Mouse (Mus musculus) liver, embryonic 11.5 days (tissue): Measurements from ENCODE around the gene Cebpb. TPM values are rescaled to one million over a fixed set of nuclear protein-coding genes. Genes with fewer than 3 reads are reported as not detected.

Experiments
- ATAC-seq: fragments of 200-750 bp; cut with Nextera tagmentation; replicated peaks from 2 replicates; pipeline ENCODE4 v1.8.0; 2017; ENCODE audit warnings: moderate number of reproducible peaks, mild to moderate bottlenecking, moderate TSS enrichment, moderate library complexity; ENCODE audit not compliant: low FRiP score
- DNase-seq: peaks from one replicate; pipeline ENCODE4 v3.0.0-alpha.2; 2017; ENCODE audit warnings: low spot score
- H3K27ac ChIP-seq: fragments of 300-500 bp; sonication (generic); 2 replicates; pipeline ENCODE4 v1.5.1; 2014; ENCODE audit warnings: mild to moderate bottlenecking, low read depth, low read length, control low read depth
- H3K27me3 ChIP-seq: fragments of 300-500 bp; sonication (generic); replicated peaks from 2 replicates; pipeline ENCODE4 v1.6.1; 2014; ENCODE audit warnings: low read length, mixed read lengths; ENCODE audit not compliant: control insufficient read depth, insufficient read depth
- H3K36me3 ChIP-seq: fragments of 300-500 bp; sonication (generic); 2 replicates; pipeline ENCODE4 v1.6.1; 2014; ENCODE audit warnings: mild to moderate bottlenecking, low read length, moderate library complexity, mixed read lengths; ENCODE audit not compliant: control insufficient read depth, insufficient read depth
- H3K4me1 ChIP-seq: fragments of 300-500 bp; sonication (generic); replicated peaks from 2 replicates; pipeline ENCODE4 v1.6.1; 2014; ENCODE audit warnings: low read length, mixed read lengths; ENCODE audit not compliant: control insufficient read depth, insufficient read depth
- H3K4me2 ChIP-seq: fragments of 300-500 bp; sonication (generic); 2 replicates; pipeline ENCODE4 v1.6.1; 2014; ENCODE audit warnings: mild to moderate bottlenecking, control low read depth, moderate library complexity
- H3K4me3 ChIP-seq: fragments of 300-500 bp; sonication (generic); 2 replicates; pipeline ENCODE4 v1.5.1; 2014; ENCODE audit warnings: low read depth, low read length, control low read depth
- H3K9ac ChIP-seq: fragments of 300-500 bp; sonication (generic); 2 replicates; pipeline ENCODE4 v1.6.1; 2014; ENCODE audit warnings: low read depth, low read length, control low read depth
- H3K9me3 ChIP-seq: fragments of 300-500 bp; sonication (generic); 2 replicates; pipeline ENCODE4 v1.6.1; 2016; ENCODE audit warnings: low read length, inconsistent platforms, mixed read lengths; ENCODE audit not compliant: control insufficient read depth
- whole genome bisulfite sequencing: fragments of 180-500 bp; shearing (Covaris S2); extraction: QIAGEN DNeasy Blood & Tissue Kit; methylation state at CpG from one replicate; pipeline ENCODE4 v1.1.7; 2014; 5-methylcytosine and 5-hydroxymethylcytosine counted together
- microRNA-seq: library from miRNA; unstranded; fragments of <30 nt; microRNA quantifications from one replicate; pipeline ENCODE4, GENCODE M21; 2017; ENCODE audit warnings: borderline number of aligned reads
- polyA plus RNA-seq: library from polyadenylated mRNA; unstranded; fragments of >200 nt; fragmentation: Nextera tagmentation; extraction: Ambion mirVana; gene quantifications from 2 replicates; pipeline ENCODE4 v1.2.1, GENCODE M21; 2014

Cebpb gene
- polyA plus RNA-seq, 1 experiment from 2014 or later = 13.9 TPM

- H3K4me2 ChIP-seq = no peak overlapping the region
- H3K36me3 ChIP-seq = no peaks in the 10 kb centered on the region
- no peaks in the 10 kb centered on the region for H3K4me1 ChIP-seq
- no peak for DNase-seq
- no peak overlapping the region for H3K27ac ChIP-seq
- H3K27me3 ChIP-seq = no peaks in the 10 kb centered on the region; the same call in 1 of the 2 replicates
- H3K9ac ChIP-seq = no peak overlapping the region
- WGBS = 56% methylated on average over 13 of the region's 13 CpGs
- no peak overlapping the region for H3K4me3 ChIP-seq
- ATAC-seq = no peak
- H3K9me3 ChIP-seq = no peaks in the 10 kb centered on the region
These were observed 42.4 kb downstream of the Cebpb start for GRCm38 (mm10) chr2:167731149-167731548.

GRCm38 (mm10) chr2:167734861-167735260 is 46.1 kb downstream of the Cebpb start:
- H3K4me3 ChIP-seq = no peak overlapping the region
- H3K9ac ChIP-seq = no peak overlapping the region
- DNase-seq = no peak
- H3K27me3 ChIP-seq = no peaks in the 10 kb centered on the region
- H3K9me3 ChIP-seq = no peaks in the 10 kb centered on the region
- no peaks in the 10 kb centered on the region for H3K4me1 ChIP-seq
- WGBS = 47% methylated on average over 10 of the region's 10 CpGs
- H3K4me2 ChIP-seq = no peak overlapping the region
- no peak overlapping the region for H3K27ac ChIP-seq
- no peak for ATAC-seq
- no peaks in the 10 kb centered on the region for H3K36me3 ChIP-seq

GRCm38 (mm10) chr2:167739030-167739429 is 50.3 kb downstream of the Cebpb start:
- H3K36me3 ChIP-seq = no peaks in the 10 kb centered on the region

More at GRCm38 (mm10) chr2:167739030-167739429, 50.3 kb downstream of the Cebpb start:
- Histone ChIP-seq H3K9me3 (no peaks in the 10 kb centered on the region), H3K9ac (no peak overlapping the region), H3K4me3 (no peak overlapping the region), H3K4me2 (no peak overlapping the region), H3K27ac (no peak overlapping the region), H3K27me3 (no peaks in the 10 kb centered on the region), H3K4me1 (0 out of 2 replicates have a peak, but pooled peaks cover 2% of the 10 kb centered on the region)
- 49% methylated on average over 6 of the region's 6 CpGs for WGBS
- DNase-seq = no peak
- no peak for ATAC-seq

Small RNA genes within 50 kb of the gene (microRNA-seq; reads per million reads assigned to microRNA genes)
- not detected for gene Gm22355

Other genes with a start within 250 kb of the Cebpb start
- gene Rnf114, start 196.3 kb upstream of the Cebpb start, polyA plus RNA-seq = 55.9 and 57.7 TPM in 2 replicates
- gene Spata2, start 196.0 kb upstream of the Cebpb start, polyA plus RNA-seq = 16.2 and 17.5 TPM in 2 replicates
- 14.3 and 15.2 TPM in 2 replicates for gene Snai1, start 150.7 kb upstream of the Cebpb start, polyA plus RNA-seq
- 304 and 308 TPM in 2 replicates for gene Ube2v1, start 56.8 kb upstream of the Cebpb start, polyA plus RNA-seq
- 3.8 and 4.9 TPM in 2 replicates for gene Gm20431, start 27.4 kb upstream of the Cebpb start, polyA plus RNA-seq
- gene Tmem189, start 907 bp downstream of the Cebpb start, polyA plus RNA-seq = 30.5 and 32.6 TPM in 2 replicates
- gene Ptpn1, start 243.1 kb downstream of the Cebpb start, polyA plus RNA-seq = 50.7 and 53.6 TPM in 2 replicates